Mouse (Mus musculus): Measurements from ENCODE around the gene Ttc6.

DNA sequence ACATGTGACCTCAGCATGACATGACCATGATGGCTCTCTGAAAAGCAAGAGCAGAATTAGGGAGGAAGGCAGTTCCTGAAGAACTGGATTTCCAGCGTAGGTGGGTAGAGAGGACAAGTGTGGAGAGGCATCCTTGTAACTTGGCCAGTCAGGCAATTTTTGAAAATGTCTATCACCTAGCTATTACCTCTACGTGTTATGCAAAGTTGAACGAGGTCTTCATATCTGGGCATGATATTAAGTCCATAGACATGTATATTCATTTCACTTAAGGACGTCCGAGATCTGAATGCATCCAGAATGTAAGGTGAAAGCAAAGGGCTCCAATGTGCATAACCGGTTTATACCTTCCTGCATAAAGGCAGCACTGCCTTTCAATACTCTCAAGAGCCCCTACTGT lies 22.8 kb upstream of the Ttc6 start:
- no peak for TF ChIP-seq CTCF (IDR thresholded peaks at IDR 0.05; ENCODE audit: low read depth, low read length)
- TF ChIP-seq GATA1 (IDR thresholded peaks at IDR 0.05; ENCODE audit: borderline replicate concordance, low read length) = no peak
- no peak for TF ChIP-seq TAL1 (conservative IDR thresholded peaks at IDR 0.05; ENCODE audit: low read depth, low read length)

Measured in G1E (cell line).